Mouse (Mus musculus) heart, embryonic 12.5 days (tissue): ENCODE results near the gene Tet3. TPM values are rescaled to one million over a fixed set of nuclear protein-coding genes. Genes with fewer than 3 reads are reported as not detected.

ENCODE experiments used
- ATAC-seq: fragments of 200-750 bp; cut with Nextera tagmentation; 2 replicates; pipeline ENCODE4 v1.8.0; 2017; ENCODE audit warnings: moderate TSS enrichment, moderate library complexity; ENCODE audit not compliant: insufficient number of reproducible peaks, low FRiP score
- H3K27ac ChIP-seq: fragments of 300-500 bp; sonication (generic); 2 replicates; pipeline ENCODE4 v1.5.1; 2016; ENCODE audit warnings: mild to moderate bottlenecking, moderate library complexity; ENCODE audit not compliant: poor library complexity, severe bottlenecking
- H3K27me3 ChIP-seq: fragments of 300-500 bp; sonication (generic); replicated peaks from 2 replicates; pipeline ENCODE4 v1.6.1; 2016; ENCODE audit warnings: mild to moderate bottlenecking, moderate library complexity
- H3K36me3 ChIP-seq: fragments of 300-500 bp; sonication (generic); 2 replicates; pipeline ENCODE4 v1.6.1; 2016; ENCODE audit warnings: mild to moderate bottlenecking, moderate library complexity
- H3K4me1 ChIP-seq: fragments of 300-500 bp; sonication (generic); replicated peaks from 2 replicates; pipeline ENCODE4 v1.6.1; 2016; ENCODE audit warnings: mild to moderate bottlenecking
- H3K4me2 ChIP-seq: fragments of 300-500 bp; sonication (generic); 2 replicates; pipeline ENCODE4 v1.6.1; 2016; ENCODE audit warnings: mild to moderate bottlenecking, moderate library complexity
- H3K4me3 ChIP-seq: fragments of 300-500 bp; sonication (generic); 2 replicates; pipeline ENCODE4 v1.5.1; 2016; ENCODE audit warnings: mild to moderate bottlenecking
- H3K9ac ChIP-seq: fragments of 300-500 bp; sonication (generic); 2 replicates; pipeline ENCODE4 v1.6.1; 2016; ENCODE audit warnings: mild to moderate bottlenecking, moderate library complexity
- H3K9me3 ChIP-seq: fragments of 300-500 bp; sonication (generic); replicated peaks from 2 replicates; pipeline ENCODE4 v1.6.1; 2016; ENCODE audit warnings: mild to moderate bottlenecking, moderate library complexity
- WGBS: fragments of 180-500 bp; shearing (Covaris S2); methylation state at CpG from one replicate; pipeline ENCODE4 v1.1.7; 2016; 5-methylcytosine and 5-hydroxymethylcytosine counted together
- polyA plus RNA-seq: library from polyadenylated mRNA; unstranded; fragments of >200 nt; fragmentation: Nextera tagmentation; extraction: Ambion mirVana; gene quantifications from 2 replicates; pipeline ENCODE4 v1.2.1, GENCODE M21; 2016

The Tet3 gene
- polyA plus RNA-seq, 1 experiment from 2014 or later = 31.3 TPM

DNA sequence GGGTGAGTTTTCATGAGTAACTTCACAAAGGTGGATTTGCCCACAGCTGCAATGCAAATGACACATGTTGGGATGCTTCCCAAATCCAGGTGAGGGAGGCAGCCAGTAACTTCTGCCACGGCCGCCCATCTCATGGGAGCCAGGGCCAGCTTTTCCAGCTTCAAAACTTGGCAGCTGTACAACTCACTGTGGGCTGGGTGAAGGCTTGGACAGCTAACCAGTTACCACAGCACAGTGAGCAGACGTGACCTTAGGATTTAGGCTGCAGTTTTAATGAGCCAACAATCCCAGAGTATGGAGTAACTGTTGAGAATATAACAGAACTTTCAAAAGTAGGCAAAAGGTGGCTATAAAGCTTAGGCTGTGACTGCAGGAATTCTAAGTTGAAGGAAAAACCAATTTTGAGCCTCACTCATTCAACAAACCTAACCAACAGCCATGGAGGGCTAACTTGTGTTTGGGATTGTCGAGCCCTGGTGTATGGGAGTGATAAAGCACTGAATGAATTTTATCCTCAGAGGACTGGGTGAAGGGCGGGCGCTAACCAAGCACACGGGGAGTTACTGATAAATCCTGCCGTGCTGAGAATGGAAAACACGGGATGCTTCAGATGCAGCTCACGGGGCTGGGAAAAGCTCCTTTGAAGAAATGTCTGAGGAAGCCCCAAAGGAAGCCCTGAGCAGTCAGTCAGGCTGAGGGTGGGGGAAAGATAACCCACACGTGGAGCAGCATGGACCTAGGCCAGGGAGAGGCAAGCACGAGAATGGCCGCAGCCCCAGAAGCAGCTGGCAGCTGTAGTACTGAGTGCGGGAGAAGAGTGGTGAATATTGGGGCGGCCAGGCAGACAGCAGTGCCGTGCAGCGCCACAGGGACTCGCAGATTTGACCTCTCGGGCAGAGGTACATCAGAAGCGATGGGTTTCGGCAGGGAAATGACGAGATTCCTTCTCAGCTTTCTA lies 38.1 kb upstream of the Tet3 start:
- Histone ChIP-seq H3K4me1 (peaks cover 12% of the 10 kb centered on the region), H3K9ac (no peak overlapping the region), H3K27me3 (no peaks in the 10 kb centered on the region), H3K4me2 (no peak overlapping the region), H3K4me3 (no peak overlapping the region), H3K27ac (no peak overlapping the region), H3K9me3 (peaks cover 4% of the 10 kb centered on the region), H3K36me3 (peaks cover 45% of the 10 kb centered on the region)
- 64% methylated on average over 22 of the region's 22 CpGs for WGBS
- peak; percentile 18; the same call in 1 of the 2 replicates for ATAC-seq

DNA sequence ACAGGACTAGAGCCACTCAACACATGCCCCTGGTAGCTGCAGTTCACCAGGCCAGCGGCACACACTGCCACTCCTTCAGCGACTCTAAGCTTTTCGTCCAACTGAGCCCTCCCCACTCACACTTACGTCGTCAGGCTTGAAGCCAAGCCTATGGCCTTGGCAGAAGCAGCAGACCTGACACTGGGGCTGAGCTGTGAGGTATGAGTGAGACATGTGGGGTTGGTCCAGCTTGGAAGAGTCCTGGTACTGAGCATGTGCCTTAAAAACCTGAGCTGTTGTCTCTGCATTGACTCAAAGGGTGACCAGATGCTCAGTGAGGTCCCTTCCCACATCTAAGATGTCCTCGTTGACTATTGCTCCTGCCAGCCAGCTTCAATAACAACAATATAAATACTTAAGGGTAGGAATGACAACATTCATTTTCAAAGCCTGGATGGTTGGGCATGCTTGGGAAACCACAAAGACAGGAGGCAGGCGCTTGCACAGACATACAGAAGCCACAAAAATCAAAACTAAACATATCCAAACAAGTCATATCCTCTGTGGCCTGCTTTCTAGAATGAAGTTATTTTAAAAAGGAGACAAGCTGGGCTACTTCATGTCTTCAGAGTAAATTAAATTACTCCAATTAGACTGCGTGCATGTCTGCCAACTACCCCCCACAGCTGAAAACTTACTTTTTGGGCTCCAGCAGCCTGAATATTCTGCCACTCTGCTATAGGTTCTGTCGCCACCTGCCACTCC lies 37.3 kb upstream of the Tet3 start:
- ATAC-seq = no peak
- H3K4me3 ChIP-seq = no peak overlapping the region

DNA sequence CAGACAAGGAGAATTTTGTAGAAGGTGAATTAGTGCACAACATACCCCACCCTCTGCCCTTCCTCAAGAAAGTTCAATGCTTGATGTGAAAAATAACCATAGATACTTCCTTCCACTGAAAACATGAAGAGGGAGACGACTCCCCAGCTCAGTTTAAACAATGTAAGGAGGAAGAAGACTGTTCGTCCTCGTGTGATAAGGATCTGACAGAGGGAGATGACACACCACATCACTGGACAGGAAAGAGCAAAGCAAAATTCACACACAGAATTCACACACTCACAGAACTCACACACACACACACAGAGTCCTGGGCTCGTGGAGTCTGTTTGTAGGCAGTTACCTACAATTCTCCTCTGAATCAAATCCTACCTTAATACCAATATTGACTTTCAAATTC lies 31.7 kb upstream of the Tet3 start:
- no peak overlapping the region for H3K9ac ChIP-seq
- WGBS = 63% methylated on average over 4 of the region's 4 CpGs
- peaks cover 84% of the 10 kb centered on the region for H3K36me3 ChIP-seq
- H3K4me1 ChIP-seq = no peaks in the 10 kb centered on the region
- H3K27me3 ChIP-seq = no peaks in the 10 kb centered on the region
- H3K27ac ChIP-seq = no peak overlapping the region
- no peak overlapping the region for H3K4me2 ChIP-seq
- no peak for ATAC-seq
- no peaks in the 10 kb centered on the region for H3K9me3 ChIP-seq
- no peak overlapping the region for H3K4me3 ChIP-seq

More for the DNA sequence above, 37.3 kb upstream of the Tet3 start:
- 86% methylated on average over 9 of the region's 9 CpGs for WGBS
- H3K4me1 ChIP-seq = peaks cover 8% of the 10 kb centered on the region
- peaks cover 4% of the 10 kb centered on the region for H3K9me3 ChIP-seq
- no peak overlapping the region; the same call in 1 of the 2 replicates for H3K9ac ChIP-seq
- no peak overlapping the region for H3K4me2 ChIP-seq
- H3K27ac ChIP-seq = no peak overlapping the region
- peaks cover 52% of the 10 kb centered on the region for H3K36me3 ChIP-seq
- H3K27me3 ChIP-seq = no peaks in the 10 kb centered on the region

DNA sequence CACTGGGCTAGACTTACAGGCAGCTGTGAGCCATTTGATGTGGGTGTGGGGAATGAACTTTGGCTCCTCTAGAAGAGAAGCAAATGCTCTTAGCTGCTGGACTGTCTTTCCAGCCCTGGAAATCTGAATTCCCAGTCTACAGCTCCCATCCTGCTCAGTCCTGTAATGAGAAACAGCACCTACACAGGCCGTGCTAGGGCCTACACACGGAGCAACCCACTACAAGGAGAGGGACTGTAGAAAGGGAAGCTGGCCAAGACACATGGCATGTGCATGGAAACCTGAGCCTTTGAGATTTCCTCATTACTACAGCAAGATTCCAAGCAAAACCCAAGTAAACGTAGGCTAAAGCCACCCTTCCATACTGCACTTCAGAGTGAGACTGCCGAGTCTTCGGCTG lies 29.3 kb upstream of the Tet3 start:
- Histone ChIP-seq H3K27ac (no peak overlapping the region), H3K4me1 (no peaks in the 10 kb centered on the region), H3K4me2 (no peak overlapping the region), H3K9ac (no peak overlapping the region), H3K27me3 (no peaks in the 10 kb centered on the region), H3K9me3 (no peaks in the 10 kb centered on the region), H3K36me3 (peaks cover 83% of the 10 kb centered on the region), H3K4me3 (no peak overlapping the region)
- WGBS = 89% methylated on average over 5 of the region's 5 CpGs
- no peak for ATAC-seq

DNA sequence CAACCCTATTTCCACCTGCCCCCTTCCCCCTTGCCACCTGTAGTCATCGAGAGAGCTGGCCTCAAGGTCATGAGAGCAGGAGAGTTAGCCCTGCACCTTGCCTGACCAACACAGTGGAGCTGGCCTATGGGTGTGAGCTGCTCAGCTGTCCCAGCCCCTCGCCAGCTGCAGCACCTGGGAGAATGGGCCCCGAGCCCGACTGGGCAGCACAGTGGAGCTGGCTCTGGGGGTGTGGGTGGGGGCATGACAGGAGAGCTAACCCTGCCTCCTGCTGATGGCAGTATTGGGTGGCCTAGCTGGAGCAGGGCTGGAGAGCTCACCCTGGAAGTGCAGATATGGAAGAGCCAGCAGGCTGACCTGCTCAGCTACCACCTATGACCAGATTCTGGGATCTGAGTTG lies 28.4 kb upstream of the Tet3 start:
- WGBS = 85% methylated on average over 4 of the region's 4 CpGs
- Histone ChIP-seq H3K9ac (no peak overlapping the region), H3K36me3 (peaks cover 87% of the 10 kb centered on the region), H3K27me3 (no peaks in the 10 kb centered on the region), H3K4me2 (no peak overlapping the region), H3K4me3 (no peak overlapping the region), H3K9me3 (no peaks in the 10 kb centered on the region), H3K4me1 (no peaks in the 10 kb centered on the region), H3K27ac (no peak overlapping the region)
- no peak for ATAC-seq

DNA sequence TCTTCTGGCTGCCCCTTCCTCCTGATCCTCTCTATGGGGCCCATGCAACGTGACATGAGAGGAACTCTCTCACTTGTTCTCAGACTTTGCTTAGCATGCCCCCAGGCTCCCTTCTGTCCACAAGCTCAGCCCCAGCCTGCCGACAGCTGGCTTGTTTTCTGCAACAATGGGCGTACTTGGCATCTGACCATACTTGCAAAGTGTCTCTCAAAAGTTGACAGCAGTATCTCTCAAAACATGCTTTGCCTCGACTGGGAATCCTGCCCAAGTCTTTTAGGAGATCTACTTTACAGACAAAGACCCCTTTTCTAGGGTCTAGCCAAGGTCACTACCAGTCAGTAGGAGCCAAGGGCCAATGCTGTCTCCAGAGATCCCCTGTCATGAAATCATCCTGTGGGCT lies 27.0 kb upstream of the Tet3 start:
- Histone ChIP-seq H3K4me3 (no peak overlapping the region), H3K27ac (no peak overlapping the region), H3K36me3 (peaks cover 92% of the 10 kb centered on the region), H3K4me2 (no peak overlapping the region), H3K4me1 (no peaks in the 10 kb centered on the region), H3K9ac (no peak overlapping the region), H3K27me3 (no peaks in the 10 kb centered on the region), H3K9me3 (no peaks in the 10 kb centered on the region)
- 61% methylated on average over 4 of the region's 4 CpGs for WGBS
- ATAC-seq = no peak

DNA sequence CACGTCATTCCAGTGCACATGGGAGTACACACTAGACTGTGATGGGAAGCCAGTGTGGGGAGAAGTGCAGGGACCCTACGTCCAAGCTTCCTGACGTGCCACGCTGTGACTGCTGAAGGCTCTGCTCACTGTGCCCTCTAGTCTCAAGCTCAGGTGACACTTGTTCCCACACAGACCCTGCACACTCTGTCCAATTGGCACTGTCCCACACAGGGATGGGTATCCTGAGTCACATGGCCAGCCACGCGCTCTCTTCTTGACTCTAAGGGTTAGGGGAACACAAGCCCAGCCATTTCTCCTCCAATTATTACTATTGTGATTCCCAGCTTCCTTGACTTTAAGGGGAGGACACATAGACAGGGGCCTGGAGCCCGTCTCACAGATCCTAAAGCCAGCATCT lies 24.9 kb upstream of the Tet3 start:
- Histone ChIP-seq H3K4me1 (no peaks in the 10 kb centered on the region), H3K4me3 (no peak overlapping the region), H3K36me3 (peaks cover 91% of the 10 kb centered on the region), H3K9me3 (no peaks in the 10 kb centered on the region), H3K4me2 (no peak overlapping the region), H3K27ac (no peak overlapping the region), H3K9ac (no peak overlapping the region), H3K27me3 (no peaks in the 10 kb centered on the region)
- 94% methylated on average over 7 of the region's 7 CpGs for WGBS
- no peak for ATAC-seq

DNA sequence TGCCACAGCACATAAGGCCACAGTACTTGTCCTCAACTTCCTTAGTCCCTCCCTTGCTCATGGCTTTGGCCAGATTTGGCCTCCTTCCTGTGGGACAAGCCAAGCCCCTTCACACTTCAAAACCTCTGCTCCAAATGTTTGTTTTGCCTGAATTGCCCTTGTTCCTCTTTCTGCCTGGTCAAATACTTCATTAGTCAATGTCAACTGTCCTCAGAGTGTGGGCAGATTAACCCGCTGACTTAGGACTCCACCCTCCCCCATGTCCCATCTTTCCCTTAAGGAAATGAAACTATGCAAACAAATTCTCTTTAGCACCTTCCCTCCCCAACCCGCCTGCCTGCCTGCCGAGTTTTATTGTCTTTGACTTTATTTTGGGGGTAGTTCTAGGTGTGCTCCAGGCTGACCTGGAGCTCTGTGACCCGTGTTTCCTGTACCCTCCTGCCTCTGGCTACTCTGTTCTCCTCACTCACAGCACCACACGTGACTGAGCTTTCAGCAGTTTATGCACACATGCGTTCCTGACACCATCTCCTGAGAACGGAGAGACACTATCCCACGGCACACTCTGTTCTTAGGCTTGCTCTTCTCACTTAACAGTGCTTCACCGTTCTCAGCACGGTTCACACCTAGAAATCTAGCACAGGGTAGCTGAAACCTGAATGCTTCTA lies 23.7 kb upstream of the Tet3 start:
- H3K36me3 ChIP-seq = peaks cover 83% of the 10 kb centered on the region

DNA sequence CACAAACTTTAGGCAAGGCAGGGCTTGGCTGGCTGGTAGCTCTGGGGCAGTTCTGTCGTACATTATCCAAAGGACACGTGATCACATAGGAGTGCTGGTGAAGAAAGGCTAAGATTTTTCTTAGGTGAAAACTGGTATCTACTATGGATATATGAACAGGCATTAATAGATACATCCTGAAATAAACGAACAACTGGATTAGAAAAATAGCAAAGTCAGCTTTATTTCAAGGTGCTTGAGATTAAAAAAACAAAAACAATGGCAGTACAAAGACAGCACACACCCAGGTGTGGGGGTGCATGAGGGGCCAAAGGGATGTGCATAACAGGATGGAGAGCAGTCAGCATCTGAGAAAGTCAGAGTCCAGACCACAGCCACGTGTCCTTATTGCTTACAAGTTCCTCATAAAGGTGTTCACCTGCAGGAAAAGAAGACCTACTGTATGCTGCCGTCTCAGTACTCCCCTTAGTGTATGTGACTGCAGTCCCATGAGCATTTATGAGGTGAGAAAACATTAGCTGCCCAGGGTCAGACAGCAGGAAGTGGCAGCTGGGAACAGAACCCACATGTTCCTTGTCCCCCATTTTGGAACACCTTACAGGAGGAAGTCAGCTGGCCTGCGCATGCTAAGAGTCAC lies 21.3 kb upstream of the Tet3 start:
- no peaks in the 10 kb centered on the region for H3K27me3 ChIP-seq
- no peak overlapping the region for H3K9ac ChIP-seq
- no peaks in the 10 kb centered on the region for H3K9me3 ChIP-seq
- H3K4me2 ChIP-seq = no peak overlapping the region
- WGBS = 89% methylated on average over 6 of the region's 6 CpGs
- no peak overlapping the region for H3K4me3 ChIP-seq
- H3K36me3 ChIP-seq = peaks cover 59% of the 10 kb centered on the region
- H3K27ac ChIP-seq = no peak overlapping the region
- peaks cover 6% of the 10 kb centered on the region; the same call in 1 of the 2 replicates for H3K4me1 ChIP-seq
- ATAC-seq = no peak

More for the DNA sequence above, 23.7 kb upstream of the Tet3 start:
- H3K4me2 ChIP-seq = no peak overlapping the region
- H3K9ac ChIP-seq = no peak overlapping the region
- 63% methylated on average over 10 of the region's 10 CpGs for WGBS
- no peak overlapping the region for H3K27ac ChIP-seq
- no peak for ATAC-seq
- no peaks in the 10 kb centered on the region for H3K9me3 ChIP-seq
- no peak overlapping the region for H3K4me3 ChIP-seq
- no peaks in the 10 kb centered on the region for H3K4me1 ChIP-seq
- no peaks in the 10 kb centered on the region for H3K27me3 ChIP-seq

DNA sequence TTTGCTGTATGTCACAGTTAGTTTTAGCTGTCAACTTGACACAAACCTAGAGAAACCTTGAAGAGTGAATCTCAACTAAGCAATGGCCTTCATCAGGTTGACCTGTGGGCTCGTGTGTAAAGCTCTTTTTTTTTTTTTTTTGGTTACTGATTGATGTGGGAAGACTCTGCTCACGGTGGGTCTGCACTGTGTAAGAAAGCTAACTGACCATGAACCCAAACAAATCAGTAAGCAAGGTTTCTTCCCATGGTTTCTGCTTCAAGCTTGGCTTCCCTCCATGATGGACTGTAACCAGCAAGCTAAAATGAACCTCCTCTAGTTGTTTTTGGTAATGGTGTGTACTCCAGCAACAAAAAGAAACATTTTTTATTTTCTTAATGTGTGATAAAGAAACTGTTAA lies 20.3 kb upstream of the Tet3 start:
- H3K4me3 ChIP-seq = no peak overlapping the region
- no peak for ATAC-seq
- no peak overlapping the region for H3K9ac ChIP-seq
- H3K36me3 ChIP-seq = peaks cover 50% of the 10 kb centered on the region
- 78% methylated on average over 2 of the region's 2 CpGs for WGBS
- H3K4me1 ChIP-seq = peaks cover 6% of the 10 kb centered on the region; the same call in 1 of the 2 replicates
- no peak overlapping the region for H3K27ac ChIP-seq
- H3K9me3 ChIP-seq = no peaks in the 10 kb centered on the region
- no peaks in the 10 kb centered on the region for H3K27me3 ChIP-seq
- H3K4me2 ChIP-seq = no peak overlapping the region
